In the genomic region with DNA sequence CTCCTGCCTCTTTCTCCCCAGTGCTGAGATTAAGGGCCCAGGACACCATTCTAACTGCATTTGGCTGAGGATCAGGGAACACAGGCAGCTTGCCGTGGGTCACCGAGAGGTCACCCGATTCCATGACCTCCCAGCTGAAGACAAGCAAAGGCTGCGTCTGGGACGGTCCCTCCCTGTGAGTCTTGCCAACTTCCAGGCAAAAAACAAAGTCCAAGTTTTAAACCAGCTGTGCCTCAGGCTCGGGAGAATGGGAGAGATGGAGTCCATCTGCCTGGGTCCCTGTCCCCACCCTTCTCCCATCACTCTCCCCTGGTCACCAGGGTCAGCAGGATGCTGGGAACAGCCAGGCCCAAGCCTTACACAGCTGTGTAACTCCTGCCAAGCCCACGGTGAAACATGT, we compare ENCODE assay signal across 8 mouse cellular contexts. TPM values are rescaled to one million over a fixed set of nuclear protein-coding genes. Genes with fewer than 3 reads are reported as not detected.
A peak's percentile ranks its signal among the peaks of the same experiment; 100 is the strongest.
DNase-seq lines count a peak whose midpoint lies in the region; ATAC-seq and TF ChIP-seq lines count a peak whose summit lies in the region.

No protein-coding gene starts in this region.

- no peaks in the 10 kb centered on the region for H3K27me3 ChIP-seq in heart, postnatal 0 days (ENCODE audit: control insufficient read depth, insufficient read depth, low read length)
- H3K27me3 ChIP-seq in limb, embryonic 13.5 days, result no peaks in the 10 kb centered on the region
- no peaks in the 10 kb centered on the region for H3K27me3 ChIP-seq in forebrain, embryonic 11.5 days (ENCODE audit: control insufficient read depth, insufficient read depth, low read length)

- no peak overlapping the region for H3K4me3 ChIP-seq in heart, postnatal 0 days (ENCODE audit: low read depth, low read length)
- no peak overlapping the region for H3K4me3 ChIP-seq in limb, embryonic 13.5 days
- H3K4me3 ChIP-seq in forebrain, embryonic 11.5 days (ENCODE audit: low read depth, low read length), result no peak overlapping the region
- H3K4me3 ChIP-seq in left cerebral cortex, adult 2 months, result no peak overlapping the region

- intact Hi-C loops in left cerebral cortex, adult 2 months (cut with DNase I), result no loop called here

- H3K4me1 ChIP-seq in heart, postnatal 0 days (ENCODE audit: control insufficient read depth, insufficient read depth), result peaks cover 16% of the 10 kb centered on the region
- H3K4me1 ChIP-seq in limb, embryonic 13.5 days, result peaks cover 29% of the 10 kb centered on the region
- no peaks in the 10 kb centered on the region; the same call in 1 of the 2 replicates for H3K4me1 ChIP-seq in forebrain, embryonic 11.5 days (replicated peaks; ENCODE audit: control insufficient read depth, insufficient read depth, low read length)

- H3K36me3 ChIP-seq in heart, postnatal 0 days (replicated peaks; ENCODE audit: control insufficient read depth, insufficient read depth, low read length), result no peaks in the 10 kb centered on the region
- H3K36me3 ChIP-seq in limb, embryonic 13.5 days, result peaks cover 25% of the 10 kb centered on the region
- H3K36me3 ChIP-seq in forebrain, embryonic 11.5 days (ENCODE audit: control insufficient read depth, insufficient read depth, low read length), result no peaks in the 10 kb centered on the region

- TF ChIP-seq EP300 in heart, postnatal 0 days (IDR thresholded peaks at IDR 0.05; ENCODE audit: low read depth), result no peak

- WGBS in heart, postnatal 0 days, result 28% methylated on average over 7 of the region's 7 CpGs
- 48% methylated on average over 7 of the region's 7 CpGs for WGBS in limb, embryonic 13.5 days
- 30% methylated on average over 7 of the region's 7 CpGs for WGBS in forebrain, embryonic 11.5 days

- no peaks in the 10 kb centered on the region for H3K9me3 ChIP-seq in heart, postnatal 0 days (replicated peaks; ENCODE audit: control insufficient read depth, low read length)
- H3K9me3 ChIP-seq in limb, embryonic 13.5 days, result no peaks in the 10 kb centered on the region
- no peaks in the 10 kb centered on the region for H3K9me3 ChIP-seq in forebrain, embryonic 11.5 days (ENCODE audit: control insufficient read depth, low read length)

- peak; percentile 47 for ATAC-seq in heart, postnatal 0 days (ENCODE audit: insufficient read depth, low read depth)
- ATAC-seq in limb, embryonic 13.5 days (ENCODE audit: low FRiP score, low read depth), result no peak
- ATAC-seq in forebrain, embryonic 11.5 days (replicated peaks; ENCODE audit: low FRiP score), result no peak

- peak; percentile 45 for DNase-seq in 3134 (ENCODE audit: extremely low read depth, insufficient read length, low spot score)
- peak; percentile 50 to 74 for DNase-seq in adrenal gland, postnatal 36 days
- DNase-seq in heart, postnatal 0 days (ENCODE audit: low spot score), result peak; percentile 39
- no peak for DNase-seq in cerebellum, adult 9-11 months
- DNase-seq in right cerebral cortex, adult 2 months (ENCODE audit: low spot score in 2 of 2), result no peak
- no peak for DNase-seq in forebrain, embryonic 11.5 days (ENCODE audit: low spot score)
- no peak for DNase-seq in left cerebral cortex, adult 2 months (ENCODE audit: extremely low spot score in 1 of 2, low spot score in 2 of 2)

- H3K4me2 ChIP-seq in heart, postnatal 0 days (ENCODE audit: low read depth, low read length), result no peak overlapping the region
- H3K4me2 ChIP-seq in limb, embryonic 13.5 days (replicated peaks), result no peak overlapping the region
- H3K4me2 ChIP-seq in forebrain, embryonic 11.5 days (ENCODE audit: low read depth, low read length, severe bottlenecking), result no peak overlapping the region

- peak overlapping the region; percentile 89 for H3K27ac ChIP-seq in heart, postnatal 0 days (ENCODE audit: low read depth)
- H3K27ac ChIP-seq in limb, embryonic 13.5 days, result peak overlapping the region; percentile 28; the same call in 1 of the 2 replicates
- H3K27ac ChIP-seq in forebrain, embryonic 11.5 days (ENCODE audit: low read depth, low read length), result no peak overlapping the region
- no peak overlapping the region for H3K27ac ChIP-seq in left cerebral cortex, adult 2 months

- H3K9ac ChIP-seq in heart, postnatal 0 days (replicated peaks; ENCODE audit: low read depth, low read length), result no peak overlapping the region
- peak overlapping the region; percentile 45; the same call in 1 of the 2 replicates for H3K9ac ChIP-seq in limb, embryonic 13.5 days
- H3K9ac ChIP-seq in forebrain, embryonic 11.5 days (ENCODE audit: low read length), result no peak overlapping the region

- TF ChIP-seq CTCF in heart, postnatal 0 days (IDR thresholded peaks at IDR 0.05; ENCODE audit: low read depth), result no peak
- TF ChIP-seq CTCF in left cerebral cortex, adult 2 months (IDR thresholded peaks at IDR 0.05), result no peak

RNA-seq across cellular contexts. Expression of a gene that starts 10.6 kb away (rescaled TPM):
- 10 to 100 TPM; 15.1 to 21.0 TPM for total RNA-seq in adrenal gland, postnatal 36 days (2021)
- total RNA-seq in heart, postnatal 0 days (2014; rRNA removed; ENCODE audit: low replicate concordance), result 11.3 and 14.0 TPM in 2 replicates
- polyA plus RNA-seq in heart, postnatal 0 days (2015; fragmentation: Nextera tagmentation; extraction: Ambion mirVana), result 0.86 and 0.87 TPM in 2 replicates
- polyA plus RNA-seq in limb, embryonic 13.5 days (2015; fragmentation: Nextera tagmentation; extraction: Ambion mirVana), result 5.5 and 5.7 TPM in 2 replicates
- 6.1 and 6.8 TPM in 2 replicates for polyA plus RNA-seq in forebrain, embryonic 11.5 days (2014; fragmentation: Nextera tagmentation; extraction: Ambion mirVana)
- 100 to 1,000 TPM; 116 to 123 TPM for total RNA-seq in left cerebral cortex, adult 2 months (2021)

RNA-seq across cellular contexts. Expression of a gene that starts 18.3 kb away (rescaled TPM):
- not detected for total RNA-seq in adrenal gland, postnatal 36 days (2021)
- not detected in 2 replicates for total RNA-seq in heart, postnatal 0 days (2014; rRNA removed; ENCODE audit: low replicate concordance)
- polyA plus RNA-seq in heart, postnatal 0 days (2015; fragmentation: Nextera tagmentation; extraction: Ambion mirVana), result not detected in 2 replicates
- 0.18 and 0.20 TPM in 2 replicates for polyA plus RNA-seq in limb, embryonic 13.5 days (2015; fragmentation: Nextera tagmentation; extraction: Ambion mirVana)
- polyA plus RNA-seq in forebrain, embryonic 11.5 days (2014; fragmentation: Nextera tagmentation; extraction: Ambion mirVana), result not detected in 2 replicates
- under 1 TPM; 0.21 to 0.34 TPM for total RNA-seq in left cerebral cortex, adult 2 months (2021)

RNA-seq across cellular contexts. Expression of a gene that starts 39.5 kb away (rescaled TPM):
- 10 to 100 TPM; 48.2 to 49.4 TPM for total RNA-seq in adrenal gland, postnatal 36 days (2021)
- total RNA-seq in heart, postnatal 0 days (2014; rRNA removed; ENCODE audit: low replicate concordance), result 53.1 and 64.6 TPM in 2 replicates
- polyA plus RNA-seq in heart, postnatal 0 days (2015; fragmentation: Nextera tagmentation; extraction: Ambion mirVana), result 92.1 and 99.5 TPM in 2 replicates
- polyA plus RNA-seq in limb, embryonic 13.5 days (2015; fragmentation: Nextera tagmentation; extraction: Ambion mirVana), result 310 and 326 TPM in 2 replicates
- 375 and 391 TPM in 2 replicates for polyA plus RNA-seq in forebrain, embryonic 11.5 days (2014; fragmentation: Nextera tagmentation; extraction: Ambion mirVana)
- total RNA-seq in left cerebral cortex, adult 2 months (2021), result 10 to 100 TPM; 60.0 to 64.2 TPM

Comparison
In these comparisons a context has a peak if more than half of its experiments do, and no peak if none do; other contexts are left out.
1. DNase-seq: peak in 3134 (single experiment), adrenal gland, postnatal 36 days (2 of 2) and heart, postnatal 0 days (single experiment); none in cerebellum, adult 9-11 months (single experiment), right cerebral cortex, adult 2 months (0 of 2), forebrain, embryonic 11.5 days (single experiment) and left cerebral cortex, adult 2 months (0 of 2).
2. H3K27ac ChIP-seq: peak in heart, postnatal 0 days (single experiment) and limb, embryonic 13.5 days (single experiment); none in forebrain, embryonic 11.5 days (single experiment) and left cerebral cortex, adult 2 months (single experiment).